Mouse (Mus musculus): Measurements from ENCODE around the gene Pdgfb. TPM values are rescaled to one million over a fixed set of nuclear protein-coding genes. Genes with fewer than 3 reads are reported as not detected.

Gene Pdgfb
- polyA plus RNA-seq, 1 experiment from 2014 or later: 10.0 TPM

DNA sequence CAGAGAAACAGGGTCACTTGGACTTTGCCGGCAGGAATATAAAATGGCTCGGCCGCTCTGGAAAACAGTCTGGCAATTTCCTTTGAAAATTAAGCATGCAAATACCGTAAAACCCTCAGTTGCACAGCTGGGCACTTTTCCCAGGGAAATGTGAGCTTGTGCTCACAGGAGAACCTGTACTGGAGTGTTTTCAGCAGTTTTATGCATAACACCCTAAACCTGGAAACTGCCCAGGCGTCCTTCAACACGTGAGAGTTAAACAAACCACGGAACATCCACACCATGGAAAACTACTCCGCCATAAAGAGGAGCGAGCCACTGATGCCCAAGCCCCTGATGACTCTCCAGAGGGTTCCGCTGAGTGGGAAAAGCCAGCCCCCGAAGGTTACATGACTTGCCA lies 34.1 kb downstream of the Pdgfb start:
- Histone ChIP-seq H3K79me2 (ENCODE audit: inconsistent target) (no peaks in the 10 kb centered on the region), H3K27ac (no peak overlapping the region), H3K36me3 (ENCODE audit: inconsistent target) (no peaks in the 10 kb centered on the region), H3K4me3 (ENCODE audit: inconsistent target) (no peak overlapping the region)
- WGBS (ENCODE audit: missing documents): 93% methylated on average over 11 of the region's 11 CpGs

DNA sequence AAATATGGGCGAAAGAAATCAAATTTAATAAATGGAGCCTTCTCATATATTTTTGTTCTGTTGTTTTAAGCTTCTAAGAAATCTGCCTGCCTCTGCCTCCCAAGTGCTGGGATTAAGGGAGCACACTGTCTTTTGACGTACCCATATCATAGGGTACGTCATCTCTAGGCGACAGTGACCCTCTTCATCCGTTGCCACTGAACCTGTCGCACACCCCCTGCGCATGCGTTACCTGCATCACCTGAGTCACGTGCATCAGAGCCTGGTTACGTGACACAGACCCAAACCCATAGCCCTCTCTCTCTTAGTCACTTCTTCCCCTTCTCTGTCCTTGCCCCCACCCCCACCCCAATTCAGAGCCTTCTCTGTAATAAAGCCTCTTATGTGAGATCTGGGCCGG lies 42.6 kb downstream of the Pdgfb start:
- Histone ChIP-seq H3K27ac (no peak overlapping the region), H3K36me3 (ENCODE audit: inconsistent target) (no peaks in the 10 kb centered on the region), H3K4me3 (ENCODE audit: inconsistent target) (no peak overlapping the region), H3K79me2 (ENCODE audit: inconsistent target) (no peaks in the 10 kb centered on the region)
- 95% methylated on average over 11 of the region's 11 CpGs for WGBS (ENCODE audit: missing documents)

GRCm38 (mm10) chr15:79970940-79971339 lies 43.8 kb downstream of the Pdgfb start, which contains the start of gene Cbx7:
Cbx7 (minus strand) TSS chr15:79971119.
- WGBS (ENCODE audit: missing documents): 93% methylated on average over 11 of the region's 11 CpGs
- no peaks in the 10 kb centered on the region for H3K79me2 ChIP-seq (ENCODE audit: inconsistent target)
- H3K27ac ChIP-seq: no peak within 1 kb of the TSS
- no peak within 1 kb of the TSS for H3K4me3 ChIP-seq (ENCODE audit: inconsistent target)
- no peaks in the 10 kb centered on the region for H3K36me3 ChIP-seq (ENCODE audit: inconsistent target)

DNA sequence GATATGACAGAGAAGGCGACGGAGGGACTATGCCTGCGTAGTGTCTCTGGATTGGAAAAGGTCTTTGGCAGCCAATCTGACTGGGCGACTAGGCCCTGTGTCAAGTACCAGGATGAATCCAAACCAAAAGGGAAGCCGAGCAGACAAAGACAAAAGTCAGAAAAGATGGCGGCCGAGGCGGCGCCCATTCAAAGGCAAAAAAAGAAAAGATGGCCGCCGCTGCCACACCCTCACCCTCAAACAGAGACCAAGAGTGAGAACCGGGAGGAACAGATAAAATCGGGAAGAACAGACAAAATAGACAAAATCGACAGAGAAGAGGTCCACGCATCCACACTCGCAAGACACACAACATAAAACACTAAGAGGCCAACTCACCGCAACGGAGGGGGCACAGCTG lies 44.3 kb downstream of the Pdgfb start:
- H3K27ac ChIP-seq: no peak overlapping the region
- no peaks in the 10 kb centered on the region for H3K79me2 ChIP-seq (ENCODE audit: inconsistent target)
- H3K4me3 ChIP-seq (ENCODE audit: inconsistent target): no peak overlapping the region
- no peaks in the 10 kb centered on the region for H3K36me3 ChIP-seq (ENCODE audit: inconsistent target)
- WGBS (ENCODE audit: missing documents): 95% methylated on average over 18 of the region's 18 CpGs

- Histone ChIP-seq H3K79me2 (ENCODE audit: inconsistent target) (no peaks in the 10 kb centered on the region), H3K27ac (no peak overlapping the region), H3K36me3 (ENCODE audit: inconsistent target) (no peaks in the 10 kb centered on the region), H3K4me3 (ENCODE audit: inconsistent target) (no peak overlapping the region)
- WGBS (ENCODE audit: missing documents): 95% methylated on average over 6 of the region's 6 CpGs
These were observed 47.4 kb downstream of the Pdgfb start for GRCm38 (mm10) chr15:79967346-79967745.

- H3K27ac ChIP-seq: no peak overlapping the region
- H3K4me3 ChIP-seq (ENCODE audit: inconsistent target): no peak overlapping the region
- no peaks in the 10 kb centered on the region for H3K36me3 ChIP-seq (ENCODE audit: inconsistent target)
- WGBS (ENCODE audit: missing documents): 88% methylated on average over 6 of the region's 7 CpGs
- H3K79me2 ChIP-seq (ENCODE audit: inconsistent target): no peaks in the 10 kb centered on the region
These were observed 50.4 kb downstream of the Pdgfb start for GRCm38 (mm10) chr15:79964376-79964775.

DNA sequence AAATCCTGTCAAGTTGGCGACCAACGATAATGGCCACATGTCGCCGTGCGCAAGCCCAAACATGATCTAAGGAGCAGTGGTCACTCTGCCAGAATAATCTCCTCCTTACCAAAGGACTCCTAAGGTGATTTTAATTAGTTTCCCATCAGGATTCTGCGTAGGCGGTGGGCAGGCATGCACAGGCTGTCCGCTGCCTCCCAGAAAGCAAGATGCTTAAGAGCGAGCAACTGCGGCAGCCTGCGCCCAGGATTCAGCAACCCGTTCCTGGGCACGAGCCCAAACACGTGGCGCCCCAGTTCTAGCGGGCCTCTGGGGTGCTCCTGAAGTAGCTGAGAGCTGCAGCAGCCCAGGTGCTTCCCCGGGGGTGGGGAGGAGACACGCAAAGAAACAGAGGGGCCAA lies 52.1 kb downstream of the Pdgfb start:
- Histone ChIP-seq H3K79me2 (ENCODE audit: inconsistent target) (no peaks in the 10 kb centered on the region), H3K36me3 (ENCODE audit: inconsistent target) (no peaks in the 10 kb centered on the region), H3K4me3 (ENCODE audit: inconsistent target) (no peak overlapping the region), H3K27ac (no peak overlapping the region)
- 95% methylated on average over 18 of the region's 18 CpGs for WGBS (ENCODE audit: missing documents)

DNA sequence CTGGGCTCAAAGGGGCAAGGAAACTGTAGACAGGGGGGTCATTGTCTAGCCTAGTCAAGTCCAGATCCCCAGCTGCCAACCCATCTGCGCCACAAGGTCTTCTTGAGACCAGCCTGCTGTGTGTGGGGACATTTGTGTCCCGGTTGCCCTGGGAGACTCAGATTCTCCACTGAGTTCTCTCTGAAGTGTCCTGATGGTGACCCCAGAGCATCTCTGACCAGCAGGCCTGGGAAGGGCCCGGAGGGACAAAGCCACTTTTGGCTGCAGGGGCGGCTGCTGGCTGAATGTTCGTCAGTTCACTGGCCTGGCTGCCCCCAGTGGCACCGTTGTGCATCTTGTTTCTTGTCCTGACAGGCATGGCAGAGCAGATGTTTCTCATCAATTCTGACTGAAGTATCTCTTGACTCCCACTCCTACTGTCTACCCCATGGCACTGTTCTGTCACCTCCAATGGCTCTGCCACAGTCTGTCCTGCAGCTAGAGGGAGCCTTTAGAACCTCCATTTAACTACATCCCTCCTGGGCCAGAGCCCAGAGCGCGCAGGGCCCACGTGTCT lies 53.3 kb downstream of the Pdgfb start:
- Histone ChIP-seq H3K79me2 (ENCODE audit: inconsistent target) (no peaks in the 10 kb centered on the region), H3K4me3 (ENCODE audit: inconsistent target) (no peak overlapping the region), H3K27ac (no peak overlapping the region), H3K36me3 (ENCODE audit: inconsistent target) (no peaks in the 10 kb centered on the region)
- 87% methylated on average over 9 of the region's 9 CpGs for WGBS (ENCODE audit: missing documents)

DNA sequence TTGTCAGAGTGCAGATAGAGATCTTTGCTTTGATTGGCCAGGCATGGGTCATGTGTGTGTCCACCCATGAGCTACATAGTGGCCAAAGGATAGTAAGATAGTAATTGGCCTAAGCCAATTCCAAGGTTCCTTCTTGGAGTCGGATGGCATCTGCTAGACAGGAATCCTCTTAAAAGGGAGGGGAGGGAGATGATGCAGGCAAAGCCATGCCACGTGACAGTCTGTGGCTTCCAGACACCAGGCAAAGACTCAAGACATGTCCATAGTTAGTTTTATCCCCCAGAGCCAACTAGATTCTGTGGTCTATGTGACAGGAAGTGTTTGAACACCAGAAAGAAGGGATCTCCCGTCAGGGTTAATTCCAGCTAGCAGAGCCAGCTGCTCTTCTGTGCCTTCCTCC lies 56.4 kb downstream of the Pdgfb start:
- Histone ChIP-seq H3K4me3 (ENCODE audit: inconsistent target) (no peak overlapping the region), H3K79me2 (ENCODE audit: inconsistent target) (no peaks in the 10 kb centered on the region), H3K36me3 (ENCODE audit: inconsistent target) (no peaks in the 10 kb centered on the region), H3K27ac (no peak overlapping the region)
- 28% methylated on average over 3 of the region's 3 CpGs for WGBS (ENCODE audit: missing documents)

DNA sequence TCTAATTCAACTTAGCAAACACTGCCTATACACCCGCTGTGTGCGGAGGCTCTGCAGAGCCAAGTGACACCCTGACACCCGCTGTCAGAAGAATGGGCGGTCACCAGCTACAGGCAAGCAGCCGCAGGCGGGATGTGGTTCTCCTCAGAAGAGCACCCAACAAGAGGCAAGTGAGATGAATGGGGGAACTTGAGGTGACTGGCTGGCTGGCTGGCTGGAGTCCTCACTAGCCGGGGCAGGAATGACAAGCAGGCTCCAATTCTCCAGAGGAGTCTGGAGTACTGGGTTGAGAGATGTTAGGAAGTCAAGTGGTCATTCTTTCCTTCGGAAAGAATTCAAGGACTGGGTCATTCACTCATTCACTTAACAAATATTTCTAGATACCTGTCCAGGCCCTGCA lies 58.2 kb downstream of the Pdgfb start:
- H3K27ac ChIP-seq: no peak overlapping the region
- H3K79me2 ChIP-seq (ENCODE audit: inconsistent target): no peaks in the 10 kb centered on the region
- WGBS (ENCODE audit: missing documents): 40% methylated on average over 8 of the region's 8 CpGs
- no peaks in the 10 kb centered on the region for H3K36me3 ChIP-seq (ENCODE audit: inconsistent target)
- H3K4me3 ChIP-seq (ENCODE audit: inconsistent target): no peak overlapping the region

- Histone ChIP-seq H3K4me3 (ENCODE audit: inconsistent target) (no peak overlapping the region), H3K27ac (no peak overlapping the region), H3K36me3 (ENCODE audit: inconsistent target) (no peaks in the 10 kb centered on the region), H3K79me2 (ENCODE audit: inconsistent target) (no peaks in the 10 kb centered on the region)
- WGBS (ENCODE audit: missing documents): 86% methylated on average over 7 of the region's 7 CpGs
These were observed 61.3 kb downstream of the Pdgfb start for GRCm38 (mm10) chr15:79953470-79953869.

- no peak overlapping the region for H3K4me3 ChIP-seq (ENCODE audit: inconsistent target)
- H3K27ac ChIP-seq: no peak overlapping the region
- WGBS (ENCODE audit: missing documents): 68% methylated on average over 11 of the region's 11 CpGs
- no peaks in the 10 kb centered on the region for H3K36me3 ChIP-seq (ENCODE audit: inconsistent target)
- H3K79me2 ChIP-seq (ENCODE audit: inconsistent target): no peaks in the 10 kb centered on the region
These were observed 62.1 kb downstream of the Pdgfb start for GRCm38 (mm10) chr15:79952504-79953231.

- Histone ChIP-seq H3K79me2 (ENCODE audit: inconsistent target) (no peaks in the 10 kb centered on the region), H3K27ac (no peak overlapping the region), H3K36me3 (ENCODE audit: inconsistent target) (no peaks in the 10 kb centered on the region), H3K4me3 (ENCODE audit: inconsistent target) (no peak overlapping the region)
- WGBS (ENCODE audit: missing documents): 82% methylated on average over 14 of the region's 14 CpGs
These were observed 62.9 kb downstream of the Pdgfb start for GRCm38 (mm10) chr15:79951730-79952503.

GRCm38 (mm10) chr15:79951226-79951625 lies 63.6 kb downstream of the Pdgfb start:
- WGBS (ENCODE audit: missing documents): 88% methylated on average over 6 of the region's 6 CpGs

More at GRCm38 (mm10) chr15:79951226-79951625, 63.6 kb downstream of the Pdgfb start:
- Histone ChIP-seq H3K4me3 (ENCODE audit: inconsistent target) (no peak overlapping the region), H3K79me2 (ENCODE audit: inconsistent target) (no peaks in the 10 kb centered on the region), H3K36me3 (ENCODE audit: inconsistent target) (no peaks in the 10 kb centered on the region), H3K27ac (no peak overlapping the region)
